Comparison of ENCODE assay signal across 18 mouse cellular contexts in the genomic region with DNA sequence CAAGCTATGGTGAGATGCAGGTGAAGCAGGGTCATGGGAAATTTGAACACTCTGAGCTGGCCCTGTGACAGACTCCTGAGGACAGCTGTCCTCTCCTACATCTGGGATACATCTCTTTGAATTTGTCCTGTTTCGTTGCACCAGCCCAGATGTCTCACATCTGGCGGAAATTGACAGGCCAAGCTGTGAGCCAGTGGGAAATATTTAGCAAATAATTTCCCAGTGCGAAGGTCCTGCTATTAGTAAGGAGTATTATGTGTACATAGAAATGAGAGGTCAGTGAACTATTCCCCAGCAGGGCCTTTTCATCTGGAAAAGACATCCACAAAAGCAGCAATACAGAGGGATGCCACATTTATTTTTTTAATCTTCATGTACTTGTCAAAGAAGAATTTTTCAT. TPM values are rescaled to one million over a fixed set of nuclear protein-coding genes. Genes with fewer than 3 reads are reported as not detected.
A peak's percentile ranks its signal among the peaks of the same experiment; 100 is the strongest.
DNase-seq lines count a peak whose midpoint lies in the region; ATAC-seq and TF ChIP-seq lines count a peak whose summit lies in the region.
"Had no signal": no experiment of that assay in that cellular context is flagged by ENCODE, and none has a peak within 500 bp of the region (broad histone marks: within the 10 kb centered on the region; RNA-seq: fewer than 3 reads in every experiment).

No protein-coding gene starts in this region.

- H3K27me3 ChIP-seq in kidney, postnatal 0 days (ENCODE audit: insufficient read depth, low read length) = no peaks in the 10 kb centered on the region
- no peaks in the 10 kb centered on the region for H3K27me3 ChIP-seq in kidney, embryonic 14.5 days (ENCODE audit: control insufficient read depth, insufficient read depth, low read length)
- H3K27me3 ChIP-seq in neural tube, embryonic 15.5 days (replicated peaks) = no peaks in the 10 kb centered on the region
- H3K27me3 ChIP-seq: hindbrain, embryonic 15.5 days; limb, embryonic 13.5 days; liver, embryonic 15.5 days; Patski had no signal

- H3K27ac ChIP-seq in gastrocnemius, adult 2 months = no peak overlapping the region
- no peak overlapping the region for H3K27ac ChIP-seq in kidney, postnatal 0 days
- H3K27ac ChIP-seq in kidney, embryonic 14.5 days (ENCODE audit: low read depth, low read length) = no peak overlapping the region
- H3K27ac ChIP-seq in neural tube, embryonic 15.5 days (replicated peaks) = no peak overlapping the region
- H3K27ac ChIP-seq: hindbrain, embryonic 15.5 days; limb, embryonic 13.5 days; liver, embryonic 15.5 days had no signal

- intact Hi-C loops in gastrocnemius, adult 2 months (cut with DNase I) = no loop called here
- intact Hi-C loops in gastrocnemius, postnatal 36 days (cut with DNase I) = no loop called here

- no peak for ATAC-seq in kidney, postnatal 0 days (replicated peaks; ENCODE audit: low FRiP score, low read depth)
- ATAC-seq in kidney, embryonic 14.5 days (ENCODE audit: low FRiP score, low TSS enrichment) = no peak
- ATAC-seq in neural tube, embryonic 15.5 days (ENCODE audit: low FRiP score) = no peak
- ATAC-seq: Patski had no signal

- DNase-seq in gastrocnemius, adult 2 months = peak; percentile 44
- no peak for DNase-seq in gastrocnemius, postnatal 36 days
- DNase-seq in kidney, postnatal 0 days (ENCODE audit: low spot score) = peak; percentile 63
- peak; percentile 42 for DNase-seq in neural tube, embryonic 10.5 days (ENCODE audit: extremely low spot score, low spot score)
- DNase-seq in urinary bladder, postnatal 14 days (ENCODE audit: low spot score) = no peak
- no peak for DNase-seq in ovary, postnatal 10 days (ENCODE audit: low spot score)
- DNase-seq: adrenal gland, postnatal 36 days; cerebellum, postnatal 10 days; kidney, adult 11 months; retina, postnatal 1 day; thymus, postnatal 14 days had no signal

- 55% methylated on average over 3 of the region's 3 CpGs for WGBS in kidney, postnatal 0 days
- WGBS in kidney, embryonic 14.5 days = 58% methylated on average over 3 of the region's 3 CpGs
- 83% methylated on average over 3 of the region's 3 CpGs for WGBS in neural tube, embryonic 15.5 days

- no peaks in the 10 kb centered on the region for H3K9me3 ChIP-seq in kidney, postnatal 0 days (replicated peaks; ENCODE audit: low read length)
- H3K9me3 ChIP-seq in kidney, embryonic 14.5 days (ENCODE audit: control insufficient read depth, low read length) = no peaks in the 10 kb centered on the region
- no peaks in the 10 kb centered on the region for H3K9me3 ChIP-seq in neural tube, embryonic 15.5 days (replicated peaks)
- H3K9me3 ChIP-seq: hindbrain, embryonic 15.5 days; limb, embryonic 13.5 days; liver, embryonic 15.5 days had no signal

- 0 out of 2 replicates have a peak, but pooled peaks cover 4% of the 10 kb centered on the region for H3K36me3 ChIP-seq in kidney, postnatal 0 days (ENCODE audit: insufficient read depth, low read length)
- H3K36me3 ChIP-seq in kidney, embryonic 14.5 days (ENCODE audit: control insufficient read depth, insufficient read depth, low read length) = peaks cover 10% of the 10 kb centered on the region; the same call in 1 of the 2 replicates
- H3K36me3 ChIP-seq in neural tube, embryonic 15.5 days = peaks cover 10% of the 10 kb centered on the region; the same call in 1 of the 2 replicates
- H3K36me3 ChIP-seq: hindbrain, embryonic 15.5 days; liver, embryonic 15.5 days had no signal

- no peak overlapping the region for H3K4me3 ChIP-seq in gastrocnemius, adult 2 months
- H3K4me3 ChIP-seq in kidney, postnatal 0 days (replicated peaks; ENCODE audit: low read depth, low read length) = no peak overlapping the region
- no peak overlapping the region for H3K4me3 ChIP-seq in kidney, embryonic 14.5 days (ENCODE audit: low read length)
- H3K4me3 ChIP-seq in neural tube, embryonic 15.5 days (replicated peaks) = no peak overlapping the region
- H3K4me3 ChIP-seq: hindbrain, embryonic 15.5 days; limb, embryonic 13.5 days; liver, embryonic 15.5 days had no signal

- no peak overlapping the region for H3K9ac ChIP-seq in kidney, postnatal 0 days (ENCODE audit: low read depth, low read length)
- no peak overlapping the region for H3K9ac ChIP-seq in kidney, embryonic 14.5 days (ENCODE audit: low read depth, low read length)
- H3K9ac ChIP-seq in neural tube, embryonic 15.5 days (replicated peaks) = no peak overlapping the region
- H3K9ac ChIP-seq: hindbrain, embryonic 15.5 days; limb, embryonic 13.5 days; liver, embryonic 15.5 days had no signal

- no peaks in the 10 kb centered on the region for H3K4me1 ChIP-seq in kidney, postnatal 0 days (replicated peaks; ENCODE audit: insufficient read depth, low read length)
- H3K4me1 ChIP-seq in kidney, embryonic 14.5 days (ENCODE audit: control insufficient read depth, insufficient read depth, low read length) = peaks cover 4% of the 10 kb centered on the region
- peaks cover 14% of the 10 kb centered on the region for H3K4me1 ChIP-seq in neural tube, embryonic 15.5 days
- H3K4me1 ChIP-seq: liver, embryonic 15.5 days had no signal

- no peak overlapping the region for H3K4me2 ChIP-seq in kidney, postnatal 0 days (ENCODE audit: low read length)
- H3K4me2 ChIP-seq in kidney, embryonic 14.5 days (replicated peaks; ENCODE audit: low read depth, low read length) = no peak overlapping the region
- no peak overlapping the region for H3K4me2 ChIP-seq in neural tube, embryonic 15.5 days
- H3K4me2 ChIP-seq: hindbrain, embryonic 15.5 days; limb, embryonic 13.5 days; liver, embryonic 15.5 days had no signal

- TF ChIP-seq CTCF in gastrocnemius, adult 2 months (IDR thresholded peaks at IDR 0.05) = no peak
- no peak for TF ChIP-seq CTCF in kidney, postnatal 0 days (IDR thresholded peaks at IDR 0.05; ENCODE audit: low read depth)

RNA-seq across cellular contexts. Expression of a gene that starts 17.4 kb away (rescaled TPM):
- 1 to 10 TPM in 1 of 2 experiments, under 1 TPM in 1; 0.33 to 1.3 TPM for total RNA-seq in gastrocnemius, adult 2 months (2021)
- 1 to 10 TPM in 1 of 2 experiments, under 1 TPM in 1; 0.84 to 1.0 TPM for total RNA-seq in gastrocnemius, postnatal 36 days (2021)
- 35.8 and 40.6 TPM in 2 replicates for polyA plus RNA-seq in kidney, postnatal 0 days (2015; fragmentation: Nextera tagmentation; extraction: Ambion mirVana)
- 26.8 and 34.6 TPM in 2 replicates for polyA plus RNA-seq in kidney, embryonic 14.5 days (2014; fragmentation: Nextera tagmentation; extraction: Ambion mirVana)
- polyA plus RNA-seq in neural tube, embryonic 15.5 days (2015; fragmentation: Nextera tagmentation; extraction: Ambion mirVana) = 31.0 and 43.1 TPM in 2 replicates
- total RNA-seq: granulocyte monocyte progenitor cell, adult 5-6 weeks had no signal
- polyA plus RNA-seq: Patski had no signal

Comparison
In these comparisons a context has a peak if more than half of its experiments do, and no peak if none do; other contexts are left out.
1. DNase-seq: peak in gastrocnemius, adult 2 months (single experiment), kidney, postnatal 0 days (single experiment) and neural tube, embryonic 10.5 days (single experiment); none in gastrocnemius, postnatal 36 days (0 of 2), urinary bladder, postnatal 14 days (single experiment) and ovary, postnatal 10 days (single experiment).